Mouse (Mus musculus) T-helper 1 cell (primary cell): ENCODE results near the gene D1Ertd622e.
"Not testable (repeated sequence)": the region's sequence is repeated elsewhere in the genome, so short reads cannot be mapped to it uniquely, and the experiment has no call there.

ENCODE experiments used
- in situ Hi-C: fragments of 300-600 bp; cut with MboI, MseI; formaldehyde crosslinking; loops from one replicate; pipeline ENCODE4 v1.15.1; 2025; ENCODE audit warnings: high pct_unique_total_duplicates

D1Ertd622e gene

DNA sequence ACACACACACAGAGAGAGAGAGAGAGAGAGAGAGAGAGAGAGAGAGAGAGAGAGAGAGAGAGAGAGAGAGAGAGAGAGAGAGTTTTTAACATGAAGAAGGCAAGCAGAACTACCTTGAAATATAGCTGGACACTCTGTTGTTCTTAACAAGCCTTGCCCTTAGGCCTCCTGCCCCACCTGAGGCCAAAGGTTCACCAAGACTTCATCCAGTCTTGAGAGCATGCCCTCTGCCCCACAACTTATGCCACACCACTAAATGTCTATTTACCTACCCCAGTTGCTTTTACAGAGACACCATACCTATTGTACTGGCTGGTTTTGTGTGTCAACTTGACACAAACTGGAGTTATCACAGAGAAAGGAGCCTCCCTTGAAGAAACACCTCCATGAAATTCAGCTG is 81.2 kb downstream of the D1Ertd622e start:
- in situ Hi-C loops: not testable (repeated sequence)

DNA sequence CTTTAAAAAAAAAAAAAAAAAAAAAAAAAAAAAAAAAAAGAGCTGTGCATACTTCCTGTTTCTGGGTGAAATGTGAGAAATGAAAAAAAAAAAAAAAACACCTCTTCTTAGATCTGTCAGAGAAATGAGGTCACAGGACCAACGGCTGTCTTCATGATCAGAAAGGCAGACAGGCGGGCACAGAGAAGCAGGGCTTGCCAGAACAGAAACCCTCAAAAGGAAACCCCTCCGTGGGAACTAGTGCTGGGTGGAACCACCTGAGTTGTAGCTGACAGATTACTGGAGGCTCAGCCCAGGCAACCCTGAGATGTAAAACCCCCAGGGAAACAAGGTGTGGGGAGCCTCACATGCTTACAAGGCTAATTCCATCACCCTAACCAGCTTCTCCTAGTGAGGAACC is 81.6 kb downstream of the D1Ertd622e start:
- in situ Hi-C loops: no loop called here

DNA sequence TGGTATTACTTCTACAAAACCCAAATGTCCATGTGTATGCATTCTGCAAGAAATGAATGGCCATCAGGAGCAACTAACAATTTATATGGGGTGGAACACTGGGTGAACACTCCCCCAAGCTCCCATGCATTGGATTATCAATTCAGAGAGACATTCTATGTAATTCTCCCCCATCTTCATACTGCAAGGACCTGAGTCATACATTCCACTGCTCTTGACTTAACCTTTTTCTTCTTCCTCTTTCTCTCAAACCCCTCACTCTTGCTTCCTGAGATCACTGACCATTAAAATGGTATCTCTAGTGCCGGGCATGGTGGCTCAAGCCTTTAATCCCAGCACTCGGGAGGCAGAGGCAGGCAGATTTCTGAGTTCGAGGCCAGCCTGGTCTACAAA is 83.9 kb downstream of the D1Ertd622e start:
- in situ Hi-C loops: no loop called here

DNA sequence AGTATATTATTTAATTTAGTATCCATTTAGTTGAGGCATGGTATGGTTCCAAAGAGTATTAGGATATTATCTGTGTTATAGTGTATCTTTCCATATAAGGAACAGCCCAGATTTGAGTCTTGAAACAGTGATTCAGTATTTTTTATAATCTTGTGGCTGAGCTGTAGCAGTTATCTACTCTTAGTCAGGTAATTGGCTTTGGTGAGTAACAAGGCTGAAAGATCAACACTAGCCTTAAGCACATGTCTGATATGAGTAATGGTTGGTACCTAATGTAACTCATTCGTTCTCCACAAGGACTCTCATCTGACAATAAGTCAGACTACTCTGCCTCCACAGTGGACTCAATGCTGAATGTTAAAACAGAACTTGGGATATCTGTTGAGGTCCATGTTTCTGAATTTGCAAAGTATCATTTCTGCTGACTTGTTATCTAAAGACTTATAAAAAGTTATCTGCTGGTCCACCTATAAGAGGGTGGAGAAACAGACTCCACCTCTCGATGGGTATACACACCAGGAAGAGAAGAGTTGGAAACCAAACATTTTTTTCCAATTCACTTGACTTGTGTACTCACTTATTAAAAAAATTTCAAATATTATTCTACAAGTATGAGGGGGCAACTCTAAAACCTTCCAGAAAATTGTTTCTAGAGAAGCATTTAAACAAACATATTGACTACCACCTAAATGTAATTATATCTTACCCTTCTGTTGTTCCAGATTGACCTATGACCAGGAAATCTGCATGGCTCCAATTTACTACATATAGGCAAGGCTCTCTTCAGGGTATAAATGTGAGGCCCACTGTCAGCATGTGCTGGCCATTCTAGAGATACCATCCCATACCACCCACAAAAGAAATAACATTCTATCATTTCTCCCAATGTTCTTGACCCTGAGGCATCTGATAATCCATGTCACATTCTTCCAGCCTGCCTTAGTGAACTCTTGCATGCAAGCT is 84.5 kb downstream of the D1Ertd622e start:
- in situ Hi-C loops: no loop called here

DNA sequence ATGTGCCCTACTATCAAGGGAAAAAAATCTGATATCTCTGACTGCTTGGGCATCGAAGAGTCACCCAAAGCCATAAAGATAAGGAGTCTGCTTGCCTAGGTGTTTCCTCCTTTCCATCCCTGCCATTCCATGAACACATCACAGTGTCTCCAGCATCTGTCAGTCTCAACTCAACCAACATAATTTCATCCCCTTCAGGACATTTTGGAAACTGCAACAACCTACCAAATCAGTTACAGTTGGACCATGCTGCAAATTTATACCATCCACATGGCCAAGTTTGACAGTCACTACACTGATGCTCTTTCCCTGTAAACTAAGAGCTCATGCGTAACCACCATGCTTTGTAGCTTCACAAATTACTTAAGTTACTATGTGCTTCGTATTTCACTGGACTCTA is 85.3 kb downstream of the D1Ertd622e start:
- in situ Hi-C loops: no loop called here

DNA sequence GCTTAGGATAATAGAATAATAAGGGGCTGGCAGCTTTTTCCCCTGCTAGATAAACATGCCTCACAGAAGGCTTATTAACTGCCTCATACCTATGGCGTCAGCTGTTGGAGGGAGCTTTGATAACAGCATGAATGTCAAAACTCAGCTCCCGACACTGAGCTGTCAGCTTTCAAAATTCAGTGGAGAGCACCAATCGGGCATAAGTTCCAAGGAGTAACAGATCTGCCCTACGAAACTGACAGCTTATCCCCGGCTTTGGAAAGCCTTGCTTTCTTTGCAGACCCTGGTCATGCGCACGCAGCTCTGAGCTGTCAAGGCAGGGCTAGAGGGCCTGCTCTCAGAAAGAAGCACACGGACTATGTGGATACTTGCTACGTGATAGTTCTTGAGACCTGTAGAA is 91.1 kb downstream of the D1Ertd622e start:
- in situ Hi-C loops: no loop called here

DNA sequence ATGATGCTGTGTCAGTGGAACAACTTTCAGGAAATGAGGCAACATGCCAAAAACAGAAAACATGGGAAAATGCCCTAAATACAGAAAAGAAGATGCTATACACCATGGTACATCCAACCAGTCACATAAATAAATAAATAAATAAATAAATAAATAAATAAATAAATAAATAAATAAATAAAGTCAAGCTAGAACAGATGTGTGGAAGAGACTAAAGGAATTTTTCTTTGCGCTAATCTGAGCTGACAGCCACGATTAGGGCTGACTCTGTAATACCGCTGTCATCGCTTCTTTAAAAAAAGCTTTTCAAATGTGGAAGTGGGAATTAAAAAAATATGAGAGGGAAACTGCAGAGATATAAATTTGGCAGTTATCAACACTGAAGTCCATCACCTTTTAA is 93.9 kb downstream of the D1Ertd622e start:
- in situ Hi-C loops: no loop called here

DNA sequence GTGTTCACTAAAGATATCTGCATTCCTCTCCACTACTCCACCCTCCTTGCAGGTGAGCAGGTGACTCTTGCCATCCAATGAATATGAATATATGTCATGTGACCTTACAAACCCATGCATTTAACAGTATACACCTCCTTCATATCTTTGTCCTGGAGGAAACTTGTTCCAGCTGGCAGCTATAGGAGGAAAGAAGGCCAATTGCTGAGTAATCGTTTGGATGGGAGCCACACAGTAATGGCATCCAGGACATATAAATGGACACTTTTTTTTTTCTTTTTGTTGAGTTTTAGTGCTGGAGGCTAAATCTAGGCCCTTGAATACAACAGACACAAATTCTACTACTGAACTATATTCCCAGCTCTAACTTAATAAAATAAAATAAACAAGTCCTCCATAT is 97.2 kb downstream of the D1Ertd622e start:
- in situ Hi-C loops: no loop called here

DNA sequence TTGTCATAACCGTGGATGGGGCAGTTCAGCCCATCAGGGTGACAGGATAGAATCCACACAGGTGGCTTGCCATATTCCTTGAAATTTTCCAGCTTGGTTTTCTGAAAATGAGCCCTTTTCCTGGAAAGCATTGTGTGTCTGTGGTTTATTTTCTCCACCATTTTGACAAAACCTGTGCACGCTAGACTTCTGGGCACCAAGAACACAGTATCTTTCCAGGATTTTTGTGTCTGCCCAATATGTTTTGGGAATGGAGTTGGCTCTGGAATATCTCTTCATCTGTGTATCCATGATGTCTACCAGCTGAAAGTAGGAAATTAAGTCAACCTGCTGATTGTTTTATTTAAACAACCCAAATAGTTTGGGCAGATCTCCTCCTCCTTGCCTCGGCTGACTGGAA is 99.0 kb downstream of the D1Ertd622e start:
- in situ Hi-C loops: no loop called here
